Mouse (Mus musculus) kidney, postnatal 10 days (tissue): Measurements from ENCODE around the gene Vmn1r80.
"Not testable (repeated sequence)": the region's sequence is repeated elsewhere in the genome, so short reads cannot be mapped to it uniquely, and the experiment has no call there.

Experiments used
- DNase-seq: peaks from one replicate; pipeline ENCODE4 v3.0.0; 2021; ENCODE audit warnings: mixed read lengths

The Vmn1r80 gene

DNA sequence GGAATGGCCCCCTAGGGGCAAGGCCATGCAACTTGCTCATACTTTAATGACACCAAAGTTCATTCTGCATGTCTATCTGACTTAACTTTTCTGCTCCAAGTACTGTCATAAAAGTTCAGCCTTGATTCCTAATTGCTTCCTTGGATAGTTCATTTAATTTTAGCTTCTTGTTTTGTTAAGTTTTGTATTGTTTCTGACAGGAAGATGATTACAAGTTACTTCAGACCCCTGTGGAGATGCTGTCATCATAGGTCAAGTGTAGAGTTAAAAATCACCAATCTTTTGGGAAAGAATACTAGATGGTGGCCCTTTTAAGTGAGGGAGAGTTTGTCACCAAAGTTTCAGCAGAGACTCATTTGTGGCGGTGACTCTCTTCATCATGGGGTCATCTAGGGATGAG is at the start of gene Vmn1r80:
Gene Vmn1r80 (plus strand): TSS at position 301 of the 400 bp plus-strand sequence.
- no peak for DNase-seq

DNA sequence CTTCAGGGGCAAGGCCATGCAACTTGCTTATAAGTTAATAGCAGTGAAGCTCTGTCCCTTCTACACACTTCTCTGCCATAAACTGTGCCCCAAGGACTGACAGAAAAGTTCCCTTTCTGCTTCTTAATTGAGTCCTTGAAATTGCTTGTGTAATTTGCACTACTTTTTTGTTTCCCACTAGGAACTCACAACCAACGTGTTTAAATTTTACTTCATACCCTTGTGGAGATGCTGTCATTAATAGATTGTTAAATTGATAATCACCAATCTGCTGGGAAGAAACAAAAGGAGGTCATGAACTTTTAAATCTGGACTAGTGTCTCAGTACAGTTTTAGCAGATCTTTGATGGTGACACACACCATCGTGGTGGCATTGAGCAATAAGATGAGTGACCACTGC is 39.1 kb upstream of the Vmn1r80 start, which contains the start of gene Vmn1r78:
Gene Vmn1r78 (plus strand): TSS at position 301 of the 400 bp plus-strand sequence.
- DNase-seq, result no peak

GRCm38 (mm10) chr7:12156463-12156862 is 32.6 kb upstream of the Vmn1r80 start:
- DNase-seq, result not testable (repeated sequence)

GRCm38 (mm10) chr7:12170979-12171378 is 18.1 kb upstream of the Vmn1r80 start, which contains the start of gene Vmn1r79:
TSS of gene Vmn1r79 (plus strand) at chr7:12171279.
- DNase-seq, result not testable (repeated sequence)

DNA sequence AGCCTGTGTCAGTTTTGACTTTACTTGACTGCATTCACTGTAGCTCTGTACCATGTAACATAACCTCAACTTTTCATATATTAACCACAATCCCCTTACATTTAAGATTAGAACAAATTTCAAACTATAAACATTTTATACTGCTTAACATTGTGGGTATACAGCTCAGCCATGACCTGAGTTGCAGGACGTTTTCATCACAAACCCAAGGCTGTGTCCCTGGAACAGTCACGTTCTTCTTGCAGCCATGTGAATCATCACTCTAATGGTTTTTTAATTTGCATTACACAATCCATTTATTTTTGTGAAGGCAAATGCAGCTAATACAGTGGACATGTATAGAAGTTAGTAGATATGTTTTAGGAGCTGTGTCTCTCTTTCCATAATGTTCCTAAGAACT is 16.2 kb upstream of the Vmn1r80 start:
- not testable (repeated sequence) for DNase-seq

GRCm38 (mm10) chr7:12204141-12204540 is 15.1 kb downstream of the Vmn1r80 start:
- no peak for DNase-seq
